Mouse (Mus musculus) kidney, postnatal 10 days (tissue): Measurements from ENCODE around the gene Acrbp.

Experiments
- DNase-seq: peaks from one replicate; pipeline ENCODE4 v3.0.0; 2021; ENCODE audit warnings: mixed read lengths

The Acrbp gene

DNA sequence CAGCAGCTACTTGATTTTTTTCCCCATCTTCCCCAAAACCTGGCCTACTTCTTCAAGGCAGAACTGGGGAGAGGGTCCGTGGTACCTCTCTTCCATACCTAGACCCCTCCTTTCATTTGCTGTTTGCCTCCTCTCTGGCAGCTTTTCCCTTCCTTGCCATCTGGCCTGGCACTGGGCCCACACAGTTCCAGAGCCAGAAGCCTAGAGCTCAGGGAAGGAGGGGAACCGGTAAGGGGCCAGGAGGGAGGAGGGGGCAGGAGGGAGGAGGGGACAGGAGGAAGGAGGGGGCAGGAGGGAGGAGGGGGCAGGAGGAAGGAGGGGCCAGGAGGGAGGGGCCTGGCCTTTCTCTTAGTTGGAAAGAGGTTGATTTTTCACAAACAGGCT, 22.4 kb downstream of the Acrbp start:
- DNase-seq: peak; percentile 62

GRCm38 (mm10) chr6:125073825-125074224, 24.3 kb downstream of the Acrbp start:
- no peak for DNase-seq

- no peak for DNase-seq
Measured at GRCm38 (mm10) chr6:125081394-125081793, 31.9 kb downstream of the Acrbp start.

DNA sequence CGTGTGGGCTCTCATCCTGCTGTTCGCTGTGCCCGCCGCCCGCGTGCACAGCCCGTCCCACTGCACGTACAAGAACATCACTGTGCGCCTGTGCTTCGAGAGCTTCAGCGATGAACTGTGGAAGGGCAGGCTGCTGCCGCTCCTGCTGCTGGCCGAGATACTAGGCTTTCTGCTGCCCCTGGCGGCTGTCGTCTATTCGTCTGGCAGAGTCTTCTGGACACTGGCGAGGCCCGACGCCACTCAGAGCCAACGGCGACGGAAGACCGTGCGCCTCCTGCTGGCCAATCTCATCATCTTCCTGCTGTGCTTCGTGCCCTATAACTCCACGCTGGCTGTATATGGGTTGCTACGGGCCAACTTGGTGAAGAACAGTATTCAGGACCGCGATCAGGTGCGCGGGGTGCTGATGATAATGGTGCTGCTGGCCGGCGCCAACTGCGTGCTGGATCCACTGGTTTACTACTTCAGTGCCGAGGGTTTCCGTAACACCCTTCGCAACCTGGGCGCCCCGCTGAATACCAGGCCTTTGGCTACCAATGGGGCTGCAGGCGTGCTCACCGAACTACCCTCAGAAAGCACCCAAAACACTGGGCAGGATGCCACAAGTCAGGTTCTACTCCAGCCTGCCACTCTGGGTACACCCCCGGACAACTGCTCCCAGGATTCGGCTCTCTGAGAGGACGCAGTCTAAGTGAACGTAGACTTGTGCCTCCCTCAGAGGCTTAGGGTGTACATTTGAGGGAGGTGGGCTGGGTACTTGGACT, 32.5 kb downstream of the Acrbp start:
- DNase-seq: peak; percentile 96

DNA sequence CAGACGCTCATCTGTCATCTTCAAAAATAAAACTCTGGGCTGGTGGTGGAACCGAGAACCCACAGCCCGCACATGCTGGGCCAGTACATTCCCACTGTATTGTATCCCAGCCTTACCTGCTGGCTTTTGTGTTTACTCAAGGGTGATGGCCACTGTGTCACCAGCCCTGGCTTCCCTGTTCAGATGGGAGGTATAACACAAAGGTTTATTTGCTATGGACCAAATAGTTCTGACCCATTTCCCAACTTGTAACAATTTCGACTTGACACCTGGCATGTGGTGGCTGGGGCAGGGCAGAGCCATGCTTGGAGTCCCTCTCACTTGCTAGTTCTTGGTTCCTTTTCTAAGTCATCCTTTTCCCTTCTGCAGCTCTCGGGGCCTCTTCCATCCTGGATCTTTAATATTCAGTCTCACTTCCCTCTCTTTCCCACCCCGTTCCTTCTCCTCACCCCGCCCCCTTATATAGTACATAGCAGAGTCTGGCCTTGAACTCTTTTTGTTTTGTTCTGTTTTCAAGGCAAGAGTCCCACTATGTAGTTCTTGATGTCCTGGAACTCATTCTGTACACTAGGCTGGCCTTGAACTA, 33.4 kb downstream of the Acrbp start:
- no peak for DNase-seq

DNA sequence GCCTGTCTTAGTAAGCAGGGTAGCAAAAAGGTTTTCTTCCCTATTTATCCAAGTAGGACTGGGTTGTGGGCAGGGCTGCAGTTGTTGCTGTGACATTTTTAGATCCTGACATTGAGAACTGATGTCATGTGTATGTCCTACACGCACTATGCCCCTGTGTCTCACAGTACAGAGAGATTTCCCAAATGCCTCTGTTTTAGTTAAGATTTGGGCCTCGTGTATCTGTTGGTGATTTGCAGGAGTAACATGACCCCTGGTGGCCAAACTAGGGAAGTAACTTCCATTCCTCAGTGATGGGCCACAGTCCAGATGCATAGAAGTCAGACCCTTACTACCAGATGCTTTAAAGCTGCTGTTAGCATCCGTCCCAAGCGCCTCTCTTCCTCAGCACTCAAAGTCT, 34.9 kb downstream of the Acrbp start:
- peak; percentile 77 for DNase-seq

DNA sequence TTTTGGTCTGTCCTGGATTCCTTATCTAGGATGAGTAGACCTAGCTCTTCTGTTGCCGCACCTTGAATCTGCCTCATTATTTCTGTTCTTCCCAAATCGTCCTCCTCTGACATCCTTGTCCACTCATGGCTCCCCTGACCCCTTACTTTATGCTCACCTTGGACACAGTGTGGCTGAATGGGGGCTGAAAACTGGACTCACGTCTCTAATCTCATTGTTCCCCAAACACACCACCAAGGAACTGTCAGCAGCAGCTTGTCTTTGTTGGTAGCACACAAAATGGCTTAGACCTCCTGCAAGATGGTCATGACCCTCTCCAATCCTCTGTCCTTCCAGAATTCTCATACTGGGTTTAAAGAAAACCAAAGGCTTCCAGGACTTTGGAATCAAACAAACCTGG, 38.4 kb downstream of the Acrbp start:
- no peak for DNase-seq

DNA sequence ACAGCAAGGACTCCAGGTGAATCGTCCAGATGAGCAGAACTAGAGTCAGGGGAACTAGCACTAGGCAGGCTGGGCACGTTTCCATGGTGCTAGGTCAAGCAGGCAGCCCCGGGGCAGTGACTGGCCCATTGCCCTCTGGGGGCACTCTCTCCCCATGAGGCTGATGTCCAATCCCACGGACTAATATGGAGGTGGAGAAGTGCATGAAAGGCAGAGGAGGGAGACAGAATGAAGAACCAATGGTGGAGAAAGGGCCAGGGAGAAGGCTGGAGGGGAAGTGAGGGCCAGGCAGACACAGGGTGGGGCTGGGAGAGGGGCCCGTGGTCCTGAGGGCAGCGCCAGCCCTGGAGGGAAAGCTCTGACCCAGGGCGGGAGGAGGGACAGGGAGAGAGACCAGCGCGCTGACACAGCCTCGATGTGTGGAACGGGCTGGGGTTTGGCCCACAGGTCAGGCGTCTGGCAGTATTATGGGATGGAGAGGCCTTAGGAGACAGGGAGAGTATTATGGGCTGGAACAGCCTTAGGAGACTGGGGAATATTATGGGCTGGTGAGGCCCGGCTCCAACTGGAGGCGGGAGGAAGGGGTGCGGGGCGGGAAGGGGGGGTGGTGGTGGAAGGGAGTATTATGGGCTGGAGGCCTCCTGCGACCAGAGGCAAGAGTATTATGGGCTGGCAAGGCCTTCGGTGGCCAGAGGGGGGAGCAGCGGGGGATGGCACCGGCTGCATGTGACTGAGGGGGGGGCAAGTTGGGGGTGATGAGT, 39.3 kb downstream of the Acrbp start:
- DNase-seq: peak; percentile 94

DNA sequence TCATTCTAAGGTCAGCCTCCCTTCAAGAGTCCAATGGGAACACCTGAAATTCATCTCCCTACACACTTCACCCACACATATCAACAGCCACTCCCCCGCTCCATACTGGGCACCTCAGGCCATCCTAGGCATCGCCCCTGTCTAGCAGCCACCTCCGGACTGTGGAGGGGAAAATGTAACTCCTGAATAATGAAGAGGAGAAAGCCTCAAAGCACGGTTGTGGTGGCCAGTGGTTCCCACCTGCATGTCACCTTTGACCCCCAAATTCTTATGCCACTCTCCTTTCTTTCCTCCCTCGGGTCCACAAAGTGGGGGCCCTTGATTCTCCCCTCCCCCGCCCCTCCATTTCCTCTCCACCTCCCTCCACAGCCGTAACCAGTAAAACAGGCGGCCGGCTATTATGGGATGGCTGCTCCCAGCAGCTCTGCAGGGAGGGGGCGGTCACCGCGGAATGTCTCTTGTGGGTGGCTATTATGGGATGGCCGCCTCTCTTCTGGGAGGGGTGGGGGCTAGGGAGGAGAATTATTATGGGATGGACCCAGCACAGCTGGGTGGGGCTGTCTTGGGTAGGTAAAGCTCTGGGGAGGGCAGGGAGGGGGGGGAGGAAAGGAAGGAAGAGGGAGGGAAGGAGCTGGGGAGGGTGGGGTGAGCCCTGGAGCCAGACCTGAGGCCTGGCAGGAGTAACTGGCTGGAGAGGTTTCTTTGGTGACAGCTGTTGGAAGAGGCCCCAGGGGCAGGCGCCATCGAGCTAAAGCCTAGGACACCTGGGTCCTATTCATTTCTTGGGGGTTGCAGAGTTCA, 40.2 kb downstream of the Acrbp start:
- peak; percentile 94 for DNase-seq

GRCm38 (mm10) chr6:125090341-125091085, 41.0 kb downstream of the Acrbp start:
- no peak for DNase-seq

DNA sequence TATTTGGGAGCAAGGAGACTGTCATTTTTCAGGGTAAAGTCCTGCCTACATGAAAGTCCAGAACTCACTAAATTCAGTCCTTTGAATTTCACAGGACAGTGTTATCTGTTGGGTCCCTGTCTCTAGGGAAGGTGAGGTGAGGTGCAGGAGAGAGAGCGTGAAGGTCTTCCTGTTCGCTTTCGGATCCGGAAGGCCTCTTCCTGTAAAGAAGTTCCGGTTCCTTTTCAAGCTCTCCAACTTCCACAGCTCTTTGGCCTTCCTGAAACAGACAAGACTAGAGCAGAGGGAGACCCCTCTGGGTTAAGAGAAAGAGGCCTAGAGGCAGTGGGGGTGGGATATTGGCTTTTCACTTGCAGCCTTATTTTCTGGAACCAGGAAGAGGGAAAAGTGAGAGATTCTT, 42.9 kb downstream of the Acrbp start:
- DNase-seq: no peak

DNA sequence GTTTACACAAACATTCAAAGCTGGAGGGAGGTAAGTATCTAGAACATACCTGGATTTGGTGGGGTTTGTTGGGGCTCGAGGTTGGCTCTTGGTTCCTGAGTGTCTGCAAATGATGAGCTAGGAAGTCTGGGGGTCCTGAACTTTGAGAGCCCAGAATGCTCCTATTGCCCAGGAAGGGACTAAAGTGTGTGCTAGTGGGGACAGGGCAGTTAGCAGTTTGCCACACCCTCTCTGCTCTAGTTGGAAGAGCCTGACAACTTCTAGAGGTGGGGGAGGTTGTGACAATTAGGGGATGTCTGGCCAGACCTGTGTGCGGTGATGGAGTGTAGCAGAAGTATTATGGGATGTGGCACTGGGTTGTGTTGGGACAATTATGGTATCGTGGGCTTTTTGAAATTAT, 45.4 kb downstream of the Acrbp start:
- DNase-seq: no peak

DNA sequence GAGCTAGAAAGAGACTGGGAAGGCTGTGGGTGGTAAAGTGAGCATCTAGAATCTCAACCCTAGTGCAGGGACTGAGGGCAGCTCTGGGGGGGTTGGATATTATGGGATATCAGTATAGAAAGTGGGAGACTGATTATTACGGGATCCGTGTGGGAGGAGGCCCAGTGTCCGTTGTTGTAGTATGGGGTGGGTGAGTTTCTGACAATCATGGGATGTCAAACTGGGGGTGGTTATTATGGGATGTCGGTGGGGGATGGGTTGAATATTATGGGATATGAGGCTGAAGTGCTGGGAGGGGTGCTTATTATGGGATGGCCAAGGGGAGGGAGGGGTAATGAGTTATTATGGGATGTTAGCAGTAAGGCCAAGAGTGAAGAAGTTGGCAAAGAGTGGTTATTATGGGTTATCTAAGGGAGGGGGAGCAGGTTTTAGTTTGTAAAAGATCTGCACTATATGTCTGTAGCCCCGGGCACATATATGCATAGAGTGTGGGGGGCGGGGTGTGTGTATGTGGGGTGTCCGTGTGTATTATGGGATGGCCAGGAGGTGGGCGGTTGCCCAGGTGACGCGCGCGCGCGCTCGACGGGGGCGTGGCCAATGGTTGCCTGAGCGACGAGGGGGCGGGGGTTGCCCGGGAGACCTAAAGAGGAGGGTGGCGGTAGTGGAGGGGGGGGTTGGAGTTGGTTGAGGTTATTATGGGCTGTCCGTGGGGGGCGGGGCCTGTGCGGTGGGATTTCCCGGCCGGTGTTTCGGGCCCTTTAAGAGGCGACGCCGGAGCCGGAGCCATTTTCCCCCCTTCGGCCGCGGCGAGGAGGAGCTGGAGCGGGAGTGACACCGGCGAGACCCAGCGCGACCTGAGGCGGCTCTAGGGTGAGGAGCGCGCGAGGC, 46.1 kb downstream of the Acrbp start, which contains the start of gene Chd4:
Gene Chd4 (plus strand): TSS at position 591 of the 888 bp plus-strand sequence.
- DNase-seq: peak; percentile 99

- DNase-seq: no peak
Measured at GRCm38 (mm10) chr6:125096279-125096596, 46.7 kb downstream of the Acrbp start.

GRCm38 (mm10) chr6:125096597-125097345, 47.3 kb downstream of the Acrbp start:
- peak; percentile 87 for DNase-seq

DNA sequence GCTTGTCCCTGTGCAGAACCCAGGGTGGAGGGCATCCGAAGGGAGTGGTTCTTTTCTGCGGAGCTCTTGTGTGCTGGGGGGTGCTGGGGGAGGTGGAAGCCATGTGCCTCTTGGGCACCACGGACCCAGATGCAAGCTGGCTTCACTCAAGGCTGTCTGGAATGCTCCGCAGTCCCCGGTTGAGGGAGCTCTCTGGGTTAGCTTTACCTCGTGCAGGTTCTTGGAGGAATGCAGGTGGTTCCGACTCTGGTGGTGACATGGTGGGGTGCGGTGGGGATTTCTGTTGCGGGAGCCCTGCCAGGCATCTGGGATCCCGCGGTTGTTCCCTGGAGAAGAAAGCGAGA, 47.8 kb downstream of the Acrbp start:
- DNase-seq: no peak

DNA sequence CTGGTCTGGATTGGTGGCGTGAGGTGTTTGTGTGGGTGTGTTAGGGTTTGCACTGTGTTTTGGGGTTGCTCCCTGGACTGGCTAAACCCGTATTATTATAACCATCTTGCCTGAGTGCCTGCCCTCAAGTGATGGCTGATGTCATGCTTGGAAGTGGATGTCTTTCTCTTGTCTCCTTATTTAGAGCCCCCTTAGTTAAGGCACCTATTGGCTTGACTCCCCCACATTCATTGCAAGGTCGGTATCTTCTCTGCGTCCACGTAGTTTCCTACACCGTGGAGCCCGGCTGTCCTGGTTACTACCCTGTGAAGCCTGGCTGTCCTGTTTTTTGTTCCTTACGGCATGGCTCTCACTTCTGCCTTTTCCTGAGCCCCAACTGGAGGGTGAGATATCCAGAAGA, 48.5 kb downstream of the Acrbp start:
- no peak for DNase-seq

GRCm38 (mm10) chr6:125098513-125098912, 49.0 kb downstream of the Acrbp start:
- no peak for DNase-seq

GRCm38 (mm10) chr6:125099421-125099971, 50.0 kb downstream of the Acrbp start:
- DNase-seq: peak; percentile 72

DNA sequence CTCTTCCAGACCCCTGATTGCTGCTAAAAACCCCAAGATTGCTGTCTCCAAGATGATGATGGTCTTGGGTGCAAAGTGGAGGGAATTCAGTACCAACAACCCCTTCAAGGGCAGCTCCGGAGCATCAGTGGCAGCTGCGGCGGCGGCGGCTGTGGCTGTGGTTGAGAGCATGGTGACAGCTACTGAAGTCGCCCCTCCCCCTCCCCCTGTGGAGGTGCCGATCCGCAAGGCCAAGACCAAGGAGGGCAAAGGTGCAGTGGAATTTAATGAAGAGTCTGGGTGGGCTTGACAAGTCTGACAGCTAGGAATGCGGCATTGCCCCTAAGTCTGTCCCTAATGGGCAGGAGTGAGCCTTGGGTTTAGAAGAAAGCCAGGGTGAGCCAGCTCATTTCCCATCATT, 52.0 kb downstream of the Acrbp start:
- DNase-seq: no peak
